Mouse (Mus musculus) neural tube, embryonic 11.5 days (tissue): ENCODE results near the gene Epc2. TPM values are rescaled to one million over a fixed set of nuclear protein-coding genes. Genes with fewer than 3 reads are reported as not detected.
A peak's percentile ranks its signal among the peaks of the same experiment; 100 is the strongest.

Experiments used
- ATAC-seq: fragments of 200-750 bp; cut with Nextera tagmentation; 2 replicates; pipeline ENCODE4 v1.8.0; 2017; ENCODE audit warnings: moderate number of reproducible peaks, mild to moderate bottlenecking, moderate TSS enrichment, moderate library complexity; ENCODE audit not compliant: insufficient read depth, low FRiP score, low TSS enrichment
- DNase-seq: peaks from one replicate; pipeline ENCODE4 v3.0.0-alpha.2; 2015; ENCODE audit warnings: low spot score
- H3K27ac ChIP-seq: fragments of 300-500 bp; sonication (generic); 2 replicates; pipeline ENCODE4 v1.5.1; 2014; ENCODE audit warnings: low read depth, mild to moderate bottlenecking, low read length
- H3K27me3 ChIP-seq: fragments of 300-500 bp; sonication (generic); 2 replicates; pipeline ENCODE4 v1.6.1; 2014; ENCODE audit warnings: mild to moderate bottlenecking, low read length, mixed read lengths; ENCODE audit not compliant: control insufficient read depth, insufficient read depth
- H3K36me3 ChIP-seq: fragments of 300-500 bp; sonication (generic); 2 replicates; pipeline ENCODE4 v1.6.1; 2014; ENCODE audit warnings: mild to moderate bottlenecking, low read length, moderate library complexity, mixed read lengths; ENCODE audit not compliant: control insufficient read depth, insufficient read depth
- H3K4me1 ChIP-seq: fragments of 300-500 bp; sonication (generic); 2 replicates; pipeline ENCODE4 v1.6.1; 2014; ENCODE audit warnings: low read length, mixed read lengths; ENCODE audit not compliant: control insufficient read depth, insufficient read depth
- H3K4me2 ChIP-seq: fragments of 300-500 bp; sonication (generic); 2 replicates; pipeline ENCODE4 v1.6.1; 2014; ENCODE audit warnings: low read depth, mild to moderate bottlenecking, moderate library complexity
- H3K4me3 ChIP-seq: fragments of 300-500 bp; sonication (generic); 2 replicates; pipeline ENCODE4 v1.5.1; 2014; ENCODE audit warnings: low read depth, low read length
- H3K9ac ChIP-seq: fragments of 300-500 bp; sonication (generic); 2 replicates; pipeline ENCODE4 v1.6.1; 2014; ENCODE audit warnings: mild to moderate bottlenecking, low read length
- H3K9me3 ChIP-seq: fragments of 300-500 bp; sonication (generic); 2 replicates; pipeline ENCODE4 v1.6.1; 2016; ENCODE audit warnings: low read length; ENCODE audit not compliant: control insufficient read depth
- WGBS: fragments of 180-500 bp; shearing (Covaris S2); extraction: QIAGEN DNeasy Blood & Tissue Kit; methylation state at CpG from one replicate; pipeline ENCODE4 v1.1.7; 2014; 5-methylcytosine and 5-hydroxymethylcytosine counted together
- polyA plus RNA-seq: library from polyadenylated mRNA; unstranded; fragments of >200 nt; fragmentation: Nextera tagmentation; extraction: Ambion mirVana; gene quantifications from 2 replicates; pipeline ENCODE4 v1.2.1, GENCODE M21; 2014

The Epc2 gene
- polyA plus RNA-seq, 1 experiment from 2014 or later = 11.1 TPM

DNA sequence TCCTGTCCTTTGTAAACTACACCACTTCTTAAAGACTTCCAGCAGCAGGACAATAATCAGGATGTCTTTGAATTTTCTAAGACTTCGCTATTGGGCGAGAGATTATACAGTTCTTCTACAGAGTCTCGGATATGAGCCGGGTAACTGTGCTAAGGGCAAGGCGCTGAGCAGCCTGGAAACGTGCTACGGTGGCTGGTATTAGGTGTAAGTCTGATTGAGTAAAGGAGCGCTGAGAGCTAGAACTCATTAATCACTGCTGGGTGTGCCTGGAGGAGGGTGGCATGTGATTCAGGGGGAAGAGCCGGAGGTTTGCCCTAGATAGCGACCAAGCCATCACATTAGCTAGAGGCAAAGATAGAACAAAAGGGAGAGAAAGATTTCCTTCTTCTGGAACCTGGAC lies 25.1 kb upstream of the Epc2 start:
- DNase-seq (no peak), ATAC-seq (no peak)
- 82% methylated on average over 10 of the region's 10 CpGs for WGBS
- H3K36me3 ChIP-seq = no peaks in the 10 kb centered on the region
- H3K9ac ChIP-seq = no peak overlapping the region
- no peaks in the 10 kb centered on the region for H3K4me1 ChIP-seq
- no peaks in the 10 kb centered on the region for H3K27me3 ChIP-seq
- no peak overlapping the region for H3K4me3 ChIP-seq
- H3K27ac ChIP-seq = no peak overlapping the region
- no peaks in the 10 kb centered on the region for H3K9me3 ChIP-seq
- H3K4me2 ChIP-seq = no peak overlapping the region

DNA sequence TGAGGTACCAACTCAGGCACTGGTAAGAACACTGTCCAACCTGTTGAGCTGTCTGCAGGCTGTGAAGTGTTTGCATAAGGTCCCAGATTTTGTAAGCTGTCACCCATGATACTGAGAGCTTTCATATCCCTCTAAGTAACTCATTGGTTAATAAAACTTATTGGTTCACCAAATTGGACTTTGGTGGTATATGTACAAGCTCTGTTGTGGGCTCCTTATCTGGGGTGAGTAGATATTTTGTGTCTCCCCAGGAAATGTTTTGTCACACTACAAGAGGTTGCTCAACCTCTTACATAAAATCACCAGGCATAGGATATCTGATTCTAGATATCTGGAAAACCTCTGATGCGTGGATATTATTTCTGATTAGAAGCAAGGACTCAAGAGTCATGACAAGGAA lies 20.3 kb upstream of the Epc2 start:
- Histone ChIP-seq H3K4me2 (no peak overlapping the region), H3K9ac (no peak overlapping the region), H3K27me3 (no peaks in the 10 kb centered on the region), H3K36me3 (no peaks in the 10 kb centered on the region), H3K4me1 (no peaks in the 10 kb centered on the region), H3K9me3 (no peaks in the 10 kb centered on the region), H3K4me3 (no peak overlapping the region), H3K27ac (no peak overlapping the region)
- DNase-seq = no peak
- WGBS = 97% methylated on average over 1 of the region's 1 CpGs
- ATAC-seq = no peak

DNA sequence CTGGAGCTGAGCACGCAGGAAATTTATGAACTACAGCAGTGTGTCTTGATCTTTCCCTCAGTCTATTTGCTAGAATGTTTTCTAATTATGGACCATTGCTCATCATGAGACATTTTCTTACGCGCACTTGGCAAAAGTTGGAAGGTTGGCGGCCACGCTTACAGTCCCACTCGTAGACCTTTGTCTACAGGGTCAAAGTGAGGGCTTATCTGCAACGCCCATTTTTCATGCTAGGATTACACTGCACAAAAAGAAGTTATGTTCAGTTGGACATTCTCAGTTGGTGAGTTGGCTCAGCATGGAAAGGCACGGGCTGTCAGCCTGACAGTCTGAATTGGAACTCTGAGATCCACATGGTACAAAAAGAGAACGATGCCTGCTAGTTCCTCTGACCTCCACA lies 18.1 kb upstream of the Epc2 start:
- Histone ChIP-seq H3K27ac (no peak overlapping the region), H3K9ac (no peak overlapping the region), H3K4me2 (no peak overlapping the region), H3K4me1 (no peaks in the 10 kb centered on the region), H3K27me3 (no peaks in the 10 kb centered on the region), H3K4me3 (no peak overlapping the region), H3K9me3 (no peaks in the 10 kb centered on the region), H3K36me3 (no peaks in the 10 kb centered on the region)
- ATAC-seq = no peak
- no peak for DNase-seq
- 90% methylated on average over 9 of the region's 9 CpGs for WGBS

DNA sequence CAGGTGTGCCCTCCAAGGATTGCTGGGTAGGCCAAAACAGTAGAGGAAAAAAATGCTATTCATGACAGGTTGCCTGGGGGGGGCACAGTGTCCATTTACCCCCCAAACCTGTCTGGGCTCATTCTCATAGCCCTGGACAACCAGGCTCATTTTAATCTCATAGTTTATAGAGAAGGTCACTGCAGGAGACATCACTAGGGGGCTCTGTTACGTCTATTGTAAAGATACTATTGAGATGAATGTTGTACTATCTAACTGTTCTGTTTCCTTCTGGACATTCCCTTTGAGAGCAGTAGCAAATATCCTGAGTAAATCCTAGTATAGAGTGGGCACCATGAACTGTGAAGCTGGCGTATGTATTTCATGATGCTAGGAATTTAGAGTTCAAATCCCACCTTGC lies 5.0 kb upstream of the Epc2 start:
- Histone ChIP-seq H3K4me1 (no peaks in the 10 kb centered on the region), H3K36me3 (no peaks in the 10 kb centered on the region), H3K9me3 (no peaks in the 10 kb centered on the region), H3K9ac (no peak overlapping the region), H3K4me3 (no peak overlapping the region), H3K27me3 (no peaks in the 10 kb centered on the region), H3K4me2 (no peak overlapping the region), H3K27ac (no peak overlapping the region)
- DNase-seq (no peak), ATAC-seq (no peak)
- WGBS = 72% methylated on average over 2 of the region's 2 CpGs

DNA sequence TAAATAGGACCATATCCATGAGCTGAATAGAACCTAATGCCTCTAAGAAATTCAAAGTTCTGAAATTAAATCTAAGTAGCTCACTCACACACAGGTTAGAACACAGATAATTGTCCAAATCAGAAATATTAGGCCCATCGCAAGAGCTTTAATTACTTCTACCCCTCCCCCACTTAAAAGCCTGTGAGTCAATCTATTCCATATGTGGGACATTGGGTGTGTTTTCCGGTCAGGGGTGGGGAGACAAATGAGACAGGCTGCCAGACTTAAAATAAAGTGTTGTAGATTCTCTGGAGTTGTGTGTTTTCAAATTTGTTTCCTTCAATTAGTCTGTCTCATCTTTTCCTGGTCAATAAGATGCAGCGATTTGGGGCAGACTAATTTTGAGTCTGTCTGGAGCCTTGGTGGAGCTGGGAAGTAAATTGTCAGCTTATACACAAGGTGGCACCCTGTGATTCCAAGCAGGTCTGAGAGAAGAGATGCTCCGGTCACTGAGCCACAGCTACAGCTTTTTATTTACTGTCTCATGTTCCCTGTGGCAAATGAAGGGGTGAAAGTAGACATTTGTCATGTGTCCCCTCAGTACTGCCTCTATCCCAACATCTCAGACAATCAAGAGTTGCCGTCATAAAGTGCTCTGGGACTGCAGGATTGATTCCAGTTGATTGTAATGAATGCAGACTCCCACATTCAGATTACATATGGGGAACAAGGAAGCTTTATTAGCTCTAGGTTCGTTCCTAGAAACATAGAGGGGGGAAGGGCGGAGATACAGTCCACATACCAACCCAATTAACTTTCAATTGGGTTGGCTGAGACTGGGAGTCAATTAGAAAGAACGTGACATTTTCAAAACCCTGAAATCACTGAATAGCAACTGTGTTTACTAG lies 3.5 kb upstream of the Epc2 start:
- Histone ChIP-seq H3K4me1 (no peaks in the 10 kb centered on the region), H3K4me3 (no peak overlapping the region), H3K9ac (no peak overlapping the region), H3K9me3 (no peaks in the 10 kb centered on the region), H3K27me3 (no peaks in the 10 kb centered on the region), H3K36me3 (no peaks in the 10 kb centered on the region), H3K27ac (no peak overlapping the region), H3K4me2 (no peak overlapping the region)
- ATAC-seq = no peak
- 42% methylated on average over 8 of the region's 8 CpGs for WGBS
- no peak for DNase-seq

DNA sequence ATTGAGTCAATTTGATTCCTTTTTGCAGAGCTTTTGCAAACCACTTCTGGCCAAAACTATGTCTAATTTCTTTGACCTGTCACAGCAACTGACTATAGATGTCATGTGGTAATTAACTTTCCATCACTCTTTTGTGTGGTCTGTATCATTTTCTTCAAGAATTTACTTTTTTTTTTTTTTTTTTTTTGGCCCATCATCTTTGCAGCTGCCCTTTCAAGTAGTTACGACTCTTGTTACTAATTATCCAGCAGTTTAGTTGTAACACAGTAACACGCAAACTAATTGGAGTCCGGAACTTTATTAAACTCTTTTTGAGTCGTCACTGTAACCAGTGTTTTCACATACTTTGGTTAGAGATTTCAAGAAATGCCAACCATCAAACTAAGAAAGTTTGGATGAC lies 819 bp upstream of the Epc2 start:
- ATAC-seq (no peak), DNase-seq (no peak)
- H3K4me1 ChIP-seq = 0 out of 2 replicates have a peak, but pooled peaks cover 3% of the 10 kb centered on the region
- H3K4me2 ChIP-seq = peak overlapping the region; percentile 70
- 9% methylated on average over 4 of the region's 4 CpGs for WGBS
- no peaks in the 10 kb centered on the region for H3K36me3 ChIP-seq
- no peaks in the 10 kb centered on the region for H3K27me3 ChIP-seq
- peak overlapping the region; percentile 98 for H3K9ac ChIP-seq
- no peak overlapping the region for H3K27ac ChIP-seq
- no peaks in the 10 kb centered on the region for H3K9me3 ChIP-seq
- H3K4me3 ChIP-seq = peak overlapping the region; percentile 56

DNA sequence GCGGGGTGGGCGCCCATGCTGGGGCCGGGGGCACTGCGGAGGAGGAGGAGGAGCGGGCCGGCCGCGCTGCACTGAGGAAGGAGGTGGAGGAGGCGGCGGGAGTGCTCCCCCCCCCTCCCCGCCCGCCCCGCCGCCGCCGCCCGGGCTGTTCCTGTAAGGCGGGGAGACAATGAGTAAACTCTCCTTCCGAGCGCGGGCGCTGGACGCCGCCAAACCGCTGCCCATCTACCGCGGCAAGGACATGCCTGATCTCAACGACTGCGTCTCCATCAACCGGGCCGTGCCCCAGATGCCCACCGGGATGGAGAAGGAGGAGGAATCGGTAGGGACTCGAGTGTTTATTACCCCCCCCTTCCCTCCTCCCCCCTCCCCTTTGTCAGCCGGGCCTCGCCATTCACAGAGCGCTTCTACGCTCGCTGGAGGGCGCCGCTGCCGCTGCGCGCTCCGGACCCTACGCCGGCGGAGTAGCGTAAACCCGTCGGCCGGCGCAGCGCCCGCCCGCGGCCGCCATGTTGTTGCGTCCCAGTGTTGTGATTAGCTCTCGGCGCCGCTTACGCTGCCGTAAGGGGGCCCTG lies 438 bp downstream of the Epc2 start:
- WGBS = under 1% methylated on average over 47 of the region's 64 CpGs
- Histone ChIP-seq H3K27ac (peak overlapping the region; percentile 100), H3K36me3 (no peaks in the 10 kb centered on the region), H3K4me1 (0 out of 2 replicates have a peak, but pooled peaks cover 3% of the 10 kb centered on the region), H3K4me2 (peak overlapping the region; percentile 70), H3K9me3 (no peaks in the 10 kb centered on the region), H3K27me3 (no peaks in the 10 kb centered on the region), H3K4me3 (peak overlapping the region; percentile 56), H3K9ac (peak overlapping the region; percentile 98)
- ATAC-seq (peak; percentile 90), DNase-seq (peak; percentile 97)

DNA sequence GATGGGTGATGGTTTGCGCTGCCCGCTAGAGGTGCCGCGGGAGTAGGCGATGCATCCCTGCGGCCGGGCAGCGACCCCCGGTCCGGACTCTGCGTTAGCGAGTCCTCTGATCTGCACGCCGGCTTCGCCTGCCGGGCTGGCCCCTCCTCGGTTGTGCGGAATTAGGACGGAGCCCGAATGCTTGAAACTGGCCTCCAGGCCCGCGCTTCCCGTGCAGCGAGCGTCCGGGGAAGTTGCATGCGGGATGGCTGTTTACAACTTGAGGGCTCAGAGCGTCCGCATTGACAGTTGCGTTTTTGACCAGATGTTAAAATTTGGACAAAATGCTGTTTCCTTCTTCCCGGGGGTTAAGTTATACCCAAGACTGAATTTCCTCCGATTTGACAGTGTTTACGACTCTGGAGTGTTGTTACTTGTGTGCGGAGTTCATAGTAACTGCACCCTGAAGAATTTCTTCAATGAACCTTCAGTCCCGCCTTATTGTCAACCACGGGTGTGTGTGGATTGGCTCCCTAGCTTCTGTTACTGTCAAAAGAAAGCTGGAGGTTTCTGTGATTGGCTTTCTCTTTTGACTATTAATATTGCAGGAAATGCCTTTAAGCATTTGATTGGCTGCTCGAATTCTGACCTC lies 1.3 kb downstream of the Epc2 start:
- peak; percentile 70 for DNase-seq
- Histone ChIP-seq H3K9me3 (no peaks in the 10 kb centered on the region), H3K27ac (peak overlapping the region; percentile 100; the same call in 1 of the 2 replicates), H3K4me3 (peak overlapping the region; percentile 56), H3K27me3 (no peaks in the 10 kb centered on the region), H3K36me3 (no peaks in the 10 kb centered on the region), H3K9ac (peak overlapping the region; percentile 98), H3K4me1 (0 out of 2 replicates have a peak, but pooled peaks cover 3% of the 10 kb centered on the region), H3K4me2 (peak overlapping the region; percentile 56)
- peak; percentile 17 for ATAC-seq
- under 1% methylated on average over 37 of the region's 37 CpGs for WGBS
